Mouse (Mus musculus) intestine, embryonic 14.5 days (tissue): ENCODE measurements at regions not wholly inside any gene's neighbourhood (a gene's known extent, or its start where the extent isn't known, plus 50 kb on each side); places are given as distances from the start of the nearest gene placed in this dataset.

Experiments used
- ATAC-seq: fragments of 200-750 bp; cut with Nextera tagmentation; replicated peaks from 2 replicates; pipeline ENCODE4 v1.8.0; 2017; ENCODE audit warnings: low read depth, moderate number of reproducible peaks, moderate TSS enrichment, moderate library complexity; ENCODE audit not compliant: low FRiP score, low TSS enrichment
- DNase-seq: peaks from one replicate; pipeline ENCODE4 v3.0.0-alpha.2; 2018; ENCODE audit warnings: low spot score
- H3K27ac ChIP-seq: fragments of 300-500 bp; sonication (generic); 2 replicates; pipeline ENCODE4 v1.5.1; 2014; ENCODE audit warnings: low read depth, mild to moderate bottlenecking, control low read depth
- H3K27me3 ChIP-seq: fragments of 300-500 bp; sonication (generic); replicated peaks from 2 replicates; pipeline ENCODE4 v1.6.1; 2014; ENCODE audit warnings: low read length, control low read depth; ENCODE audit not compliant: control insufficient read depth, insufficient read depth
- H3K36me3 ChIP-seq: fragments of 300-500 bp; sonication (generic); 2 replicates; pipeline ENCODE4 v1.6.1; 2014; ENCODE audit warnings: low read length, control low read depth; ENCODE audit not compliant: control insufficient read depth, insufficient read depth
- H3K4me1 ChIP-seq: fragments of 300-500 bp; sonication (generic); replicated peaks from 2 replicates; pipeline ENCODE4 v1.6.1; 2014; ENCODE audit warnings: low read length, control low read depth, mixed read lengths; ENCODE audit not compliant: control insufficient read depth, insufficient read depth
- H3K4me2 ChIP-seq: fragments of 300-500 bp; sonication (generic); 2 replicates; pipeline ENCODE4 v1.6.1; 2014; ENCODE audit warnings: low read length
- H3K4me3 ChIP-seq: fragments of 300-500 bp; sonication (generic); 2 replicates; pipeline ENCODE4 v1.5.1; 2014; ENCODE audit warnings: low read depth, low read length, control low read depth, mixed read lengths
- H3K9ac ChIP-seq: fragments of 300-500 bp; sonication (generic); 2 replicates; pipeline ENCODE4 v1.6.1; 2014; ENCODE audit warnings: mild to moderate bottlenecking, low read length
- H3K9me3 ChIP-seq: fragments of 300-500 bp; sonication (generic); 2 replicates; pipeline ENCODE4 v1.6.1; 2016; ENCODE audit warnings: low read length, control low read depth; ENCODE audit not compliant: control insufficient read depth
- WGBS: fragments of 180-500 bp; shearing (Covaris S2); extraction: QIAGEN DNeasy Blood & Tissue Kit; methylation state at CpG from one replicate; pipeline ENCODE4 v1.1.7; 2014; 5-methylcytosine and 5-hydroxymethylcytosine counted together

DNA sequence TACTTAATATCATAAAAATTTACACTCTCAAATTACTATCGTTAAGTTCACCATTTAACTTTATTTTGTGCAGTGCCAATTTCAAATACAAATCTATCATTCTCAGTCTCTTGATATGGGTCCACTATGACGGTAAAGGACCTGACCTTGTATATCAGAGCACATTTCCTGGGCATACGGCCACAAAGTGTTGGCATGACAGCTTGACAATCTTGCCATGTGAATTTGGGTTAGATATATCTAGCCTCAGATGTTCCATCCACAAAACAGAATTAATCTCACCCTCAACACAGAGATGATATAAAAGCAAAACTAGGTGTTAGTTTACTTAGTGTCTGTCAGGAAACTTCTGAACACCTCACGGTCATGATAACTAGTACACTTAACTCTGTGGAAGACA lies 120.8 kb downstream of the Ankrd50 start:
- Histone ChIP-seq H3K36me3 (no peaks in the 10 kb centered on the region), H3K4me2 (no peak overlapping the region), H3K27me3 (no peaks in the 10 kb centered on the region), H3K9me3 (no peaks in the 10 kb centered on the region), H3K4me1 (peaks cover 11% of the 10 kb centered on the region; the same call in 1 of the 2 replicates), H3K4me3 (no peak overlapping the region), H3K27ac (no peak overlapping the region), H3K9ac (no peak overlapping the region)
- WGBS, result 94% methylated on average over 4 of the region's 4 CpGs
- ATAC-seq (no peak), DNase-seq (no peak)

- ATAC-seq (no peak), DNase-seq (no peak)
- Histone ChIP-seq H3K4me1 (peaks cover 18% of the 10 kb centered on the region; the same call in 1 of the 2 replicates), H3K4me3 (no peak overlapping the region), H3K9me3 (no peaks in the 10 kb centered on the region), H3K36me3 (no peaks in the 10 kb centered on the region), H3K4me2 (no peak overlapping the region), H3K9ac (no peak overlapping the region), H3K27ac (no peak overlapping the region), H3K27me3 (no peaks in the 10 kb centered on the region)
- WGBS, result 75% methylated on average over 4 of the region's 4 CpGs
Measured at GRCm38 (mm10) chr3:38361411-38361810, 123.2 kb downstream of the Ankrd50 start.

DNA sequence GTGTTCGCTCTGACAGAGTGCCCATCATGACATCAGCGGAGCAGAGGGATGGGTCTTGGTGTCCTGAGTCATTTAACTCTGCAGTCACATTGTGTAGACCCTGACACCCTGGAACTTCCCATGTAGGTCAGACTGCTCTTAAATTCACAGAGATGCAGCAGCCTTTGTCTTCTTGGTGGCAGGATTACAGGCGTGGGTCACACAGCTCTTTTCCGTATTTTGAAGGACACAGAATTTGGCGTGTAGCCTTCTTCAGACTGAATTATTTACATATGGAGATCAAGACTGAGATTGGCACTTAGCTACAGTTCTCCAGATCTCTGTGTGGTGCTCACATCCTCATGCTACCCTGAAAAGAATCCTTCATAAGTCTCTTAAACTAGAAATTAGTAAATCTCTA lies 123.7 kb downstream of the Ankrd50 start:
- no peaks in the 10 kb centered on the region for H3K9me3 ChIP-seq
- H3K4me1 ChIP-seq, result peaks cover 18% of the 10 kb centered on the region; the same call in 1 of the 2 replicates
- DNase-seq (no peak), ATAC-seq (no peak)
- H3K4me2 ChIP-seq, result no peak overlapping the region
- peak overlapping the region; percentile 47; the same call in 1 of the 2 replicates for H3K27ac ChIP-seq
- H3K4me3 ChIP-seq, result no peak overlapping the region
- no peak overlapping the region for H3K9ac ChIP-seq
- WGBS, result 53% methylated on average over 5 of the region's 5 CpGs
- H3K27me3 ChIP-seq, result no peaks in the 10 kb centered on the region
- no peaks in the 10 kb centered on the region for H3K36me3 ChIP-seq

- peak overlapping the region; percentile 47; the same call in 1 of the 2 replicates for H3K27ac ChIP-seq
- no peak for DNase-seq
- no peak overlapping the region for H3K4me2 ChIP-seq
- peaks cover 18% of the 10 kb centered on the region; the same call in 1 of the 2 replicates for H3K4me1 ChIP-seq
- 23% methylated on average over 3 of the region's 3 CpGs for WGBS
- no peak for ATAC-seq
- no peaks in the 10 kb centered on the region for H3K36me3 ChIP-seq
- H3K27me3 ChIP-seq, result no peaks in the 10 kb centered on the region
- H3K9ac ChIP-seq, result no peak overlapping the region
- no peaks in the 10 kb centered on the region for H3K9me3 ChIP-seq
- no peak overlapping the region for H3K4me3 ChIP-seq
Measured at GRCm38 (mm10) chr3:38360421-38360921, 124.2 kb downstream of the Ankrd50 start.

DNA sequence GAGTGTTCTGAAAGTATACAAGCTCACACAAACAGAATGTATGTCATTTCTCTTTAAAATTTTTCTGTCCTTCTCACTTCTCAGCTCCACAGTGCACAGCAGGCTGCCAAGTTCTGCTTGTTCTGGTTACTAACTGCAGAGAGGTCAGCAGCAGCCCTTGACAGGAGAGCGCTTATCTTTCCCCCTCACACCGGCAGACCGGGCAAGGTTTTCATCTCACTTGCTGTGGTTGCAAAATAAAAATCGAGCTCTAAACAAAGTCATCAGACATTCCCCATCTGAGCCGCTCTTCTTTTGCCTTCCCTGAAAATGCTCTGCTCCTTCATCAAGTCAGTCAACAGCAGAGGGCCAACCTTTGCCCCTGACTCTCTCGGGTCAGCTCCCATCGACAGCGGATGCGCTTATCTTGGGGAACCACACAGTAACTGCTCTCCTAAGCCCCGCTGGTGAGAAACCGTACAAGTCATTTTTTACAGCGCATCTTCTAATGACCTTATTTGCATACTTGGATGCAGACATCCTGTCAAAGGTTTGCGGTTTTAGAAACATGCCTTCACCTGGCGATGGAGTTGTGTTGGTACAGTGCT lies 126.6 kb downstream of the Ankrd50 start:
- Histone ChIP-seq H3K4me2 (peak overlapping the region; percentile 3; the same call in 1 of the 2 replicates), H3K27me3 (no peaks in the 10 kb centered on the region), H3K4me3 (no peak overlapping the region), H3K27ac (no peak overlapping the region), H3K9ac (no peak overlapping the region), H3K4me1 (peaks cover 18% of the 10 kb centered on the region; the same call in 1 of the 2 replicates), H3K36me3 (no peaks in the 10 kb centered on the region), H3K9me3 (no peaks in the 10 kb centered on the region)
- 18% methylated on average over 14 of the region's 14 CpGs for WGBS
- no peak for DNase-seq
- no peak for ATAC-seq

GRCm38 (mm10) chr3:38344283-38344682 lies 140.4 kb downstream of the Ankrd50 start:
- Histone ChIP-seq H3K27ac (no peak overlapping the region), H3K36me3 (no peaks in the 10 kb centered on the region), H3K4me3 (no peak overlapping the region), H3K4me2 (no peak overlapping the region), H3K4me1 (no peaks in the 10 kb centered on the region), H3K9ac (no peak overlapping the region), H3K9me3 (no peaks in the 10 kb centered on the region), H3K27me3 (no peaks in the 10 kb centered on the region)
- 25% methylated on average over 2 of the region's 2 CpGs for WGBS
- no peak for DNase-seq
- ATAC-seq, result no peak

- Histone ChIP-seq H3K4me1 (no peaks in the 10 kb centered on the region), H3K9ac (no peak overlapping the region), H3K9me3 (no peaks in the 10 kb centered on the region), H3K27me3 (no peaks in the 10 kb centered on the region), H3K36me3 (no peaks in the 10 kb centered on the region), H3K27ac (no peak overlapping the region), H3K4me2 (no peak overlapping the region), H3K4me3 (no peak overlapping the region)
- 92% methylated on average over 1 of the region's 1 CpGs for WGBS
- ATAC-seq (no peak), DNase-seq (no peak)
Measured at GRCm38 (mm10) chr3:38341666-38342065, 143.0 kb downstream of the Ankrd50 start.

- ATAC-seq, result no peak
- Histone ChIP-seq H3K36me3 (no peaks in the 10 kb centered on the region), H3K4me3 (no peak overlapping the region), H3K9ac (no peak overlapping the region), H3K27ac (no peak overlapping the region), H3K4me1 (no peaks in the 10 kb centered on the region), H3K4me2 (no peak overlapping the region), H3K27me3 (no peaks in the 10 kb centered on the region), H3K9me3 (no peaks in the 10 kb centered on the region)
- DNase-seq, result no peak
- 61% methylated on average over 3 of the region's 3 CpGs for whole genome bisulfite sequencing
Measured at GRCm38 (mm10) chr3:38333321-38333910, 151.2 kb downstream of the Ankrd50 start.

- H3K4me2 ChIP-seq, result no peak overlapping the region
- H3K4me1 ChIP-seq, result no peaks in the 10 kb centered on the region
- H3K27me3 ChIP-seq, result no peaks in the 10 kb centered on the region
- H3K27ac ChIP-seq, result no peak overlapping the region
- no peaks in the 10 kb centered on the region for H3K36me3 ChIP-seq
- no peak overlapping the region for H3K9ac ChIP-seq
- no peak for DNase-seq
- H3K4me3 ChIP-seq, result no peak overlapping the region
- ATAC-seq, result no peak
- no peaks in the 10 kb centered on the region for H3K9me3 ChIP-seq
Measured at GRCm38 (mm10) chr3:38331169-38331568, 153.5 kb downstream of the Ankrd50 start.
